Mouse (Mus musculus) MEL (cell line): ENCODE data around the gene Ppp2r2c.

ENCODE experiments used
- CTCF ChIP-seq, 3 experiments: IDR thresholded peaks in 2 of 3; conservative IDR thresholded peaks in 1 of 3; 2 replicates each; pipeline ENCODE4 v1.5.1; 2011 to 2012; ENCODE audit warnings: low read length in 3 of 3, low read depth in 2 of 3, mild to moderate bottlenecking in 2 of 3, improper control_type of control experiment in 1 of 3, inconsistent platforms in 1 of 3, mixed read lengths in 1 of 3, moderate library complexity in 1 of 3; ENCODE audit not compliant: control insufficient read depth in 1 of 3, insufficient read depth in 1 of 3, poor library complexity in 1 of 3, severe bottlenecking in 1 of 3
- POLR2A ChIP-seq, 2 experiments: IDR thresholded peaks; 2 replicates each; pipeline ENCODE4 v1.6.1; 2011 to 2012; ENCODE audit warnings: low read length in 2 of 2, mild to moderate bottlenecking in 2 of 2, control low read depth in 1 of 2, improper control_type of control experiment in 1 of 2, low read depth in 1 of 2, moderate library complexity in 1 of 2; ENCODE audit not compliant: control insufficient read depth in 1 of 2, insufficient read depth in 1 of 2, poor library complexity in 1 of 2

DNA sequence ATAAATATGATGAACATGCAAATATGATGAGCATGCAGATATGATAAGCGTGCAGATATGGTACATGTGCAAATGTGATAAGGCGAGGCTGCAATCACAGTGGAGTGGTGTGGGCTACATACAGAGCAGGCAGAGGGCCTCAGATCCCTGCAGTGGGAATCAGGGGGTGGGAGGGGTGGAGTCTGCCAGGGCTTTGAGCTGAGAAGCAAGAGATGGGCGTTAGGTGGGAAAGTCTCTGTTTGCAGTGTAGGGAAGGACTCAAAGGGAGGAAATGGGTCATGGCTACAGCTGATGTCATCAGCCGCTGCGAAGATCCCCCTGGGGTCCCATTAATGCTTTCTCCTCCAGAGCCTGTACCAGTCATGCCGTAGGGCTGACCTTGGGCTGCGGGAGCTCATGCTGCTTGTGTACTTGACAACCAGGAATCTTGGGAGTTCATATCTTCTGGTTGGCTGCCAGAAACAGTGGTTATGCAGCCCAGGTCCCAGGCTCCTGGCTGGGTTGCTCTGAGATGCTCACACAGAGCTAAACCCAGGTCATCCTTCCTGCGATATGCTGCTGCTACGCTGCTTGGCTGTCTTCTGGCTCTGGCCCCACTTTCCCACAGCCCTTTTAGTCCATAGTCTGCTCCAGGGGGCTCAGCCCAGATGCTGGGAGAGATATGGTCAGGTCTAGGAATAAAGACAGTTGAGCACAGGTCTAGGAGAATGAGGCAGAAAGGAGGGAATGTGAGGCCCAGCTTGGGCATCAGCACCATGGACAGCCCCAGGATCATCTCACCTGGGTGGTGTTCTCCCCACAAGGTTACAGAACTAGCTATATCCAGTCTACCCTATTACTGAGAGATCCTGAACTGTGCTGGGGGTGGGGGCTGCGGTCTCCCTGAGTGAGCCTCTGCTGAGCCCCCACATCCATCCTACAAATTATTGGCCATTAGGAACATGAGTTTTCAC lies 27.6 kb downstream of the Ppp2r2c start:
- TF ChIP-seq CTCF (IDR thresholded peaks at IDR 0.05 in 2 of 3, conservative IDR thresholded peaks at IDR 0.05 in 1 of 3; ENCODE audit: control insufficient read depth in 1 of 3, insufficient read depth in 1 of 3, low read depth in 2 of 3, low read length in 3 of 3, poor library complexity in 1 of 3, severe bottlenecking in 1 of 3): no peak
- no peak for TF ChIP-seq POLR2A (IDR thresholded peaks at IDR 0.05; ENCODE audit: control insufficient read depth in 1 of 2, insufficient read depth in 1 of 2, low read depth in 1 of 2, low read length in 2 of 2, poor library complexity in 1 of 2)
